Mouse (Mus musculus) lung, postnatal 0 days (tissue): ENCODE measurements around the gene Rnls.

Experiments
- CTCF ChIP-seq: IDR thresholded peaks from 2 replicates; pipeline ENCODE4 v1.5.1; 2016; ENCODE audit warnings: antibody characterized with exemption, mild to moderate bottlenecking
- EP300 ChIP-seq: IDR thresholded peaks from 2 replicates; pipeline ENCODE4 v1.6.1; 2016; ENCODE audit warnings: antibody characterized with exemption, mild to moderate bottlenecking, control low read depth

GRCm38 (mm10) chr19:33178866-33179265, 213.2 kb downstream of the Rnls start:
- TF ChIP-seq CTCF, result no peak
- TF ChIP-seq EP300, result no peak
